Mouse (Mus musculus): ENCODE data around the gene Pth1r. TPM values are rescaled to one million over a fixed set of nuclear protein-coding genes. Genes with fewer than 3 reads are reported as not detected.

Gene Pth1r
- total and polyA plus RNA-seq, 3 experiments: 0.15 to 0.77 TPM; not detected in 1

- no peak for TF ChIP-seq POLR2AphosphoS5 (IDR thresholded peaks at IDR 0.05; ENCODE audit: borderline replicate concordance, low read depth, low read length)
- no peak for TF ChIP-seq NRF1 (IDR thresholded peaks at IDR 0.05; ENCODE audit: insufficient read depth, low read depth, low read length, poor library complexity, severe bottlenecking)
- TF ChIP-seq ELF1 (IDR thresholded peaks at IDR 0.05; ENCODE audit: low read depth, low read length): no peak
- no peak for TF ChIP-seq HCFC1 (IDR thresholded peaks at IDR 0.05; ENCODE audit: low read depth, low read length)
- TF ChIP-seq BHLHE40 (IDR thresholded peaks at IDR 0.05; ENCODE audit: borderline replicate concordance, low read depth, low read length): no peak
- no peak for TF ChIP-seq TAL1 (IDR thresholded peaks at IDR 0.05; ENCODE audit: low read length)
- TF ChIP-seq E2F4 (IDR thresholded peaks at IDR 0.05; ENCODE audit: borderline replicate concordance, low read depth, low read length): no peak
- TF ChIP-seq POLR2AphosphoS2 (IDR thresholded peaks at IDR 0.05; ENCODE audit: low read length): no peak
- no peak for TF ChIP-seq MXI1 (IDR thresholded peaks at IDR 0.05; ENCODE audit: low read depth, low read length)
- TF ChIP-seq KAT2A (conservative IDR thresholded peaks at IDR 0.05; ENCODE audit: low read depth, low read length): no peak
- no peak for TF ChIP-seq TBP (IDR thresholded peaks at IDR 0.05; ENCODE audit: low read depth, low read length)
- H3K4me1 ChIP-seq (ENCODE audit: control insufficient read depth in 1 of 2, insufficient read depth in 2 of 2, low read length in 2 of 2): no peaks in the 10 kb centered on the region
- no peaks in the 10 kb centered on the region for H3K9me3 ChIP-seq (replicated peaks; ENCODE audit: insufficient read depth, low read length)
- H3K27ac ChIP-seq (ENCODE audit: control insufficient read depth, low read depth, low read length): no peak overlapping the region
- no peaks in the 10 kb centered on the region for H3K79me2 ChIP-seq (ENCODE audit: control insufficient read depth, insufficient read depth, low read length, poor library complexity)
- no peak for DNase-seq (ENCODE audit: low read depth, low spot score)
- H3K4me3 ChIP-seq (ENCODE audit: control insufficient read depth in 1 of 2, insufficient read depth in 1 of 2, low read depth in 2 of 2, low read length in 2 of 2): no peak overlapping the region
- no peaks in the 10 kb centered on the region for H3K36me3 ChIP-seq (ENCODE audit: control insufficient read depth in 1 of 2, insufficient read depth in 2 of 2, low read length in 2 of 2)
- H3K27me3 ChIP-seq (ENCODE audit: control insufficient read depth in 1 of 2, insufficient read depth in 2 of 2, low read length in 2 of 2): peaks cover 0 to 4% of the 10 kb centered on the region in 2 experiments; a peak in 3 of 4 replicates
- no peak overlapping the region for H3K9ac ChIP-seq (ENCODE audit: control insufficient read depth, low read depth, low read length, poor library complexity, severe bottlenecking)
Observed at GRCm38 (mm10) chr9:110772336-110772735, 25.4 kb upstream of the Pth1r start.

- TF ChIP-seq POLR2AphosphoS2 (IDR thresholded peaks at IDR 0.05; ENCODE audit: low read length): no peak
- no peak for TF ChIP-seq ELF1 (IDR thresholded peaks at IDR 0.05; ENCODE audit: low read depth, low read length)
- TF ChIP-seq GATA1 (IDR thresholded peaks at IDR 0.05; ENCODE audit: low read depth, low read length): no peak
- no peak for TF ChIP-seq EP300 (IDR thresholded peaks at IDR 0.05; ENCODE audit: low read depth in 1 of 2, low read length in 2 of 2)
- TF ChIP-seq MEF2A (IDR thresholded peaks at IDR 0.05; ENCODE audit: extremely low read depth, insufficient replicate concordance, low read depth, low read length, poor library complexity, severe bottlenecking): no peak
- TF ChIP-seq USF1 (IDR thresholded peaks at IDR 0.05; ENCODE audit: low read depth, low read length): no peak
- TF ChIP-seq ZNF384 (IDR thresholded peaks at IDR 0.05; ENCODE audit: low read depth, low read length): no peak
- no peak for TF ChIP-seq JUND (IDR thresholded peaks at IDR 0.05; ENCODE audit: low read depth, low read length)
- TF ChIP-seq TCF12 (IDR thresholded peaks at IDR 0.05; ENCODE audit: low read depth, low read length): no peak
- no peak for TF ChIP-seq MAX (IDR thresholded peaks at IDR 0.05; ENCODE audit: low read length)
- no peak for TF ChIP-seq ZC3H11A (IDR thresholded peaks at IDR 0.05; ENCODE audit: low read depth, low read length)
- TF ChIP-seq MYC (IDR thresholded peaks at IDR 0.05; ENCODE audit: low read depth, low read length): no peak
- no peak for TF ChIP-seq MXI1 (IDR thresholded peaks at IDR 0.05; ENCODE audit: low read depth, low read length)
- no peak overlapping the region for H3K9ac ChIP-seq (ENCODE audit: control insufficient read depth, low read depth, low read length, poor library complexity, severe bottlenecking)
- no peaks in the 10 kb centered on the region for H3K36me3 ChIP-seq (ENCODE audit: control insufficient read depth in 1 of 2, insufficient read depth in 2 of 2, low read length in 2 of 2)
- H3K27ac ChIP-seq (ENCODE audit: control insufficient read depth, low read depth, low read length): no peak overlapping the region
- no peak overlapping the region for H3K4me3 ChIP-seq (ENCODE audit: control insufficient read depth in 1 of 2, insufficient read depth in 1 of 2, low read depth in 2 of 2, low read length in 2 of 2)
- H3K4me1 ChIP-seq (ENCODE audit: control insufficient read depth in 1 of 2, insufficient read depth in 2 of 2, low read length in 2 of 2): no peaks in the 10 kb centered on the region
- H3K27me3 ChIP-seq (ENCODE audit: control insufficient read depth in 1 of 2, insufficient read depth in 2 of 2, low read length in 2 of 2): 0 out of 4 replicates have a peak, but pooled peaks cover 0 to 1% of the 10 kb centered on the region in 2 experiments
- H3K79me2 ChIP-seq (ENCODE audit: control insufficient read depth, insufficient read depth, low read length, poor library complexity): no peaks in the 10 kb centered on the region
- no peak for DNase-seq (ENCODE audit: low read depth, low spot score)
- H3K9me3 ChIP-seq (replicated peaks; ENCODE audit: insufficient read depth, low read length): no peaks in the 10 kb centered on the region
Observed at GRCm38 (mm10) chr9:110763405-110763804, 16.5 kb upstream of the Pth1r start.
